Mouse (Mus musculus): ENCODE measurements around the gene Foxs1. TPM values are rescaled to one million over a fixed set of nuclear protein-coding genes. Genes with fewer than 3 reads are reported as not detected.
A peak's percentile ranks its signal among the peaks of the same experiment; 100 is the strongest.

The Foxs1 gene
- total RNA-seq, 2 experiments from 2014 or later: not detected

DNA sequence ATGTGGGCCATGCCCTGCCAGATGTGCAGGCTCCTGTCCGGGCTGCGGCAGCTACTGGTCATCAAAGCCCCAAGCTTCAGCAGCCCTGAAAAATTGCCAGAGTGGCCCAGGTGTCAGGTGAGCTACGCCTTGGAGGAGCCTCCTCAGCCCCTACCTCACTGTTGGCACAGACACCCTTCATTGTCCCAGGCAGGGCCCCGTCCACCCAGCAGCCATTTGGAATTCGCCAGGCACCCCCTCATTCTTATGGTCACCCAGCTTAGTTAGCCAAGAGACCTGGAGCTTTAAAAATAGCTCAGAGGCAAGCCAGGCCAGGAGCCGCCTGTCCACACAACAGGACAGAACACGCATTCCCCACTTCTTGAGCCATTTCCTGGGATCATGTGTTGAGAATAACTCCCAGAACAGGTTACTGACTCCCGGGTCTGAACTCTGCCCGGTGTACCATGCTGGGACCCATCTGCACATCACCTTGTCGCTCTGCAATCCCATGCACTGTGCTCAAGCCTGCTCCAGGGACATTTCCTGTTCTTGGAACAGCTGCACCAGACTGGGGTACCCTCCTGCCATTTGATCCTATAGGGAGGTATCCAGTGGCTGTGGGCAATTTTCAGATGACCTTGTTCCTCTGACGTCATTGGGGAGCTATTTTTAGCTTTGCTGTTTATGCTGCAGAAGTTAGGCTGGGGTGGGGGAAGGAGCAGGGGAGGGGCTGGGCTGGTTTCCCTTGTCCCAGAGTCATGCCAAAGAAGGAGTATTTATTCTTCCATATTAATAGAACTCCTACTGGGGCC lies 27.8 kb downstream of the Foxs1 start:
- ATAC-seq (ENCODE audit: poor library complexity, severe bottlenecking): no peak

DNA sequence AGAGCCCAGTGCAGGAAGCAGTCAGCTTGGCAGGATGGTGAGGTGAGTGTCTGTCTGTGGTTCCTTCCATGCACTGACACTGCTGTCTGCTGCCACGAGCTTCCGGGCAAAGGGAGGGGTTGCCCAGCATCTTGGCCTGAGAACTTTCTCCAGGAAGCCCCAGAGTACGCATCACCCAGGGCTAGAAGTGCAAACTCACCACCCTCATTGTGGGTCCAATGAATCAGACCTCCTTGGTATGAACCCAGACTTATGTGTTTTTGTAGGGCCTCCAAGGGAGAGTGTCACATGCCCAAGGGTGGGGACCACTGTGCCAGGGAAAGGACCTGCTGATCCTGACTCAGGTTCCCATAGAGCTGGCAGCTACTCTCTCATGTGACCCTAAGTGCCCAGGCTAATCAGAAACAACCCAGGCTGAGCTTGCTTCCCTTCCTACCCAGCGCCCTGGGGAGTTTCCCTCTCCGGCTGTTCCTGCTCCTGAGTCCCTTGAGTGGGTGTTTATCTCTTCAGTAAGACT lies 28.8 kb downstream of the Foxs1 start:
- peak; percentile 49; the same call in 1 of the 2 replicates for ATAC-seq (ENCODE audit: poor library complexity, severe bottlenecking)

DNA sequence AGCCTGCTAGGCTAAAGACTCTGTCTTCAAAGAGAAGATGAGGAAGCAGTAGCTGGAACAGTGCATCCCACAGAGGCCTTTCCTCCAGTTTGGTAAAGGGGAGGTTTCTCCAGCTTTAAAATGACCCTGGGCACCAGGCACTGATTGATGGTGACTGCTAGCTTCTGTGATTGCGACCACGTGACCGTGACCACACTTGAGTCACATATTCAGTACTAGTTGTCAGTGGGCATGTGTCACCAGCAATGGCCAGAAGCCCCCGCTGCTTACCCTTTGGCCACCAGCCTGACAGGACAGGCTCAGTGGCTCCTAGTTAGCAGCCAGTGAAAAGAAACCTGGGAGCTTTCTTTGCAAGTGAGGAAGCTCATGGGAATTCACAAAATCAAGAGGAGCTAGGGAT lies 29.4 kb downstream of the Foxs1 start:
- no peak for ATAC-seq (ENCODE audit: poor library complexity, severe bottlenecking)

DNA sequence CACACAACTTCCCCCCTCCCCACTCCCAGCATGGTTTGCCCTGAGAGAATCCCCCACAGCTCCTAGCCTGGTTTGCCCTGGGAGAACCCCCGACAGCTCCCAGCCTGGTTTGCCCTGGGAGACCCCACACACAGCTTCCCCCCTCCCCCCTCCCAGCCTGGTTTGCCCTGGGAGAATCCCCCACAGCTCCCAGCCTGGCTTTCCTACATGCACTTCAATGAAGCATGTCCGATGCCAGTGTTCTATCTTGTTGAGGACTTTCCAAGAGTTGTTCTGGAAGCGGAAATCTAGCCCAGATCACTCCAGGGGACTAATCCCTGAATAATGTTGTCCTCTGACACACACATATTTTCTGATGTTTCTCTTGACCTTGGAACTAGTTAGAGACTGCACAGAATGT lies 30.4 kb downstream of the Foxs1 start:
- ATAC-seq (ENCODE audit: poor library complexity, severe bottlenecking): no peak

DNA sequence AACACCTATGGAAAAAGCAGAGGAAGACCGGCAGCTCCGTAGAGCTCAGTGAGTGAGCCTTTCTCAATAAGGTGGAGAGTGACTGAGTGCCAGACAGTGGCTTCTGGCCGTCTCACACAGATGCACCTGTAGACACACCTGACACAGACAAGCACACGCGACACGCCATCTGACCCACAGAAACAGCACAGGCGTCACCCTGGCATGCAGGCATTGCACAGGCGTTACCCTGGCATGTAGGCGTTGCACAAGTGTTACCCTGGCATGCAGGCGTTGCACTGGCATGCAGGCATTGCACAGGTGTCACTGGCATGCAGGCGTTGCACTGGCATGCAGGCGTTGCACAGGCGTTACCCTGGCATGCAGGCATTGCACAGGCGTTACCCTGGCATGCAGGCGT lies 31.7 kb downstream of the Foxs1 start:
- no peak for ATAC-seq (ENCODE audit: poor library complexity, severe bottlenecking)

DNA sequence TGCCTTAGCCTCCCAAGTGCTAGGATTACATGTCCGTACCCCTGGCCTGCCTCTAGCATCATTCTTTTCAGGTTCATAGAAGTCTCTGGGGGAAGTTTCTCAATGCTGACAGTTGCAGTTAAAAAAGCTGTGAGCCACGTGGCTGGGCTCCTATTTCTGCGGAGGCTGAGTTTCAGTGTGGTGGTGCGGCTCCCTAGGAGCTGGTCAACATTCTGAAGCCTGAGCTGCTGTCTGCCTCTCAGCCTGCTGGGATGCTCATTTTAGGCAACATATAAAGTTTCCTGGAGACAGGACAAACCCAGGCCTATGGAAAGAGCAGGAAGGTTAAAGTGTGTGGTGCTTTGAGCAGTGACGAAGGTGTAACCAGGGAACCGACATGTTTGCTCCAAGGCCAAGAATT lies 34.0 kb downstream of the Foxs1 start:
- ATAC-seq (ENCODE audit: poor library complexity, severe bottlenecking): no peak

DNA sequence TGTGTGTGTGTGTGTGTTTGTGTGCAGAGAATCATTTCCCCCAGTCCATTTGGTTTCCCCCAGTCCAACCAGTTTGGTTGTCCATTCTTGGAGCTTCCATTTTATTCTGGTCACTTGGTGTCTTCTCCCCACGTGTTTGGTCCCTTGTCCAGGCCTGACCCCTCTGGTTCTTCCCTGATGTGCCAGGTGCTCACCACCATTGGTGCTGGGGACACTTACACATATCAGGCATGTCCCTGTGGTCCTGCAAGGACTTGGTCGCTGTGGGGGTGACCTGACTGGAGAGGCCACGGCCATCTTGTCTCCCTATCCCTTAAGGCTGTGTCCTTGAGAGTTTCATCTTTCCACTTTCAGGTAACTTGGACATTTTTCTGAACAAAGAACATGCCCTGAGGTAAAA lies 36.1 kb downstream of the Foxs1 start:
- ATAC-seq (ENCODE audit: poor library complexity, severe bottlenecking): no peak

DNA sequence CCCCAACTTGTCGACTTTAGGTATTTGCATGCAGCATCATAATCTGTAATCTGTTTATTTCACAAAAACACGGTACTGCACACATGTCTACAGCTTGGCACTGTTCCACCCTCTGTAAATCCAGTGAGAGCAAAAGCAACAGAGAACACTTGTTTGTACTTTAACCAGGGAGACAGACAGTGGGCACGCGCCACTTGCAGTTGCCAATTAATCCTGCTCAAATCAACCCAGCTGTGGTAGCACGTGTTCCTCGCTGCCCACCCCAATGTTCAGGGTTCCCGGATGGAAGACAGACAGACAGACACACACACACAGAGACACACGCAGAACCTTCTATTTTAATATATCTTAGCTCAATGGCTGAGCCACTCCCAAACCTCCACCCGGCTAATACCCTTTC lies 37.2 kb downstream of the Foxs1 start:
- ATAC-seq (ENCODE audit: poor library complexity, severe bottlenecking): no peak

DNA sequence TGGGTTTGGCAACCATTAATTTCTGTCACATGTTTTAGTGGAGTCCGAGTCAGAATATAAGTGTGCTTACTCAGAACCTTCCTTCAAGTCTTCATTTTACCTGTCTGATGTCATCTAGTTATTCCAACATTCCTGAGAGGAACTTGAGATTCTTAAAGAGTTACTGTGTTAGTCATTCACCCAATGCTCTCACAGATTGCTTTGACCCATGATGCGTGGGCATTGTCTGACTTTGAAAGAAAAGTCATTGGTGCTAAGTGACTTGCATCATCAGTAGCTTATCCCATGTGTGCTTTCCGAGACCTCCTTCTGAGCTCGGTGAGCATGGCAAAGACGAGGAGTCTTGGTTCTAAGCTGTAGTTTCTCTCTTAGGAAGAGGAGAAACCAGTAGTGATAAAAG lies 44.2 kb downstream of the Foxs1 start:
- ATAC-seq (ENCODE audit: poor library complexity, severe bottlenecking): no peak

DNA sequence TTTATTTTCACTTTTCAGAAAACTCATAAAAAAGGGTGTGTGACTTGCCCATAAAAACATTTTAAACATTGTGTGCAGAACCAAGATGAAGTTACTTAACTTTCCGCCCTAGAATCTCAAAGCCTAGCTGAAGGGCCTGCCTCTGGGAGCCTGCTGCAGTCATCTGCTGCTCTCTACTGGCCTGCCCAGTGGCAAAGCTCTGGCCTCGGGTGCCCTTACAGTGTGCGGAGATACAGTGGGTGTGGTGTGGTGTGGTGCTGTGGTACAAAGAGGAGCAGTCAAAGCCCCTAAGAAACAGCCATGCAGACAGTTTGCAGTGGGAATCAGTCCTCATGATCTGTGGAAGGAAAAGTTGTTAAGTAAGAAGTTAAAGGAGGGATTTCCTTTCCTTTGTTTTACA lies 45.8 kb downstream of the Foxs1 start:
- no peak for ATAC-seq (ENCODE audit: poor library complexity, severe bottlenecking)

DNA sequence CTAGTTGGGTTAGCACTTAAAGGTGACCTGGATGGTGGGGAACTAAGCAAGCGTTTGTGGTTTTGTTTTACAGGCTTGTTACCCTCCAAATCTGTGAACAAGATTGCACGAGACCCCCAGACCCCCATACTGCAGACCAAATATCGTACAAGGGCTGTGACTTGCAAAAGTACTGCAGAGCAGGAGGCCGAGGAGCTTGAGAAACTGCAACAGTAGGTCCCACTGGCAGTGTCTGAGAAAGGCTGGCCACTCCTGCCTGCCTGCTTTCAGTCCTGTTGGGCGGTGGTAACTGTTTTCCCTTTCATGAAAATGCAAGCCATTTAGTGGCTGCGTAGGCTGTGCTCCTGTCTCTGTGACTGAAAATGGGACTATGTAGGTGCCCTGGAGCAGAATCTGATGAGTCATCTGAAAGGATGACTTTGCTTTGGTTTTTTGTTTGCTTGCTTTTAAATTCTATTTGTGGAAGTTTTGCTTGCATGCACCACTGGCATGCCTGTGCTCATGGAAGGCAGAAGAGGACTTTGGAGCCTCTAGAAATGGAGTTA lies 48.8 kb downstream of the Foxs1 start:
- ATAC-seq (ENCODE audit: poor library complexity, severe bottlenecking): no peak

Other genes with a start within 250 kb of the Foxs1 start
- 8.4 and 9.3 TPM in 2 replicates for gene Mcts2, start 246.2 kb downstream of the Foxs1 start, total RNA-seq (2015)
- gene Mcts2, start 246.2 kb downstream of the Foxs1 start, total RNA-seq (2017): 7.1 and 8.3 TPM in 2 replicates
- gene Id1, start 197.0 kb downstream of the Foxs1 start, total RNA-seq (2015): 28.4 and 48.3 TPM in 2 replicates
- 35.0 and 40.1 TPM in 2 replicates for gene Id1, start 197.0 kb downstream of the Foxs1 start, total RNA-seq (2017)
- gene Cox4i2, start 179.0 kb downstream of the Foxs1 start, total RNA-seq (2015): 0.20 and 0.55 TPM in 2 replicates
- 0.41 TPM in 1 of 2 replicates, not detected in the other for gene Cox4i2, start 179.0 kb downstream of the Foxs1 start, total RNA-seq (2017)
- gene Bcl2l1, start 101.5 kb downstream of the Foxs1 start, total RNA-seq (2015): 7.1 and 9.3 TPM in 2 replicates
- gene Bcl2l1, start 101.5 kb downstream of the Foxs1 start, total RNA-seq (2017): 9.3 and 12.8 TPM in 2 replicates
- 102 TPM in 2 replicates for gene Tpx2, start 85.2 kb downstream of the Foxs1 start, total RNA-seq (2015)
- 122 and 126 TPM in 2 replicates for gene Tpx2, start 85.2 kb downstream of the Foxs1 start, total RNA-seq (2017)
- not detected in 2 replicates for gene Mylk2, start 21.9 kb downstream of the Foxs1 start, total RNA-seq (2015)
- not detected in 2 replicates for gene Mylk2, start 21.9 kb downstream of the Foxs1 start, total RNA-seq (2017)
- gene Dusp15, start 18.5 kb upstream of the Foxs1 start, total RNA-seq (2015): not detected in 2 replicates
- not detected in 2 replicates for gene Dusp15, start 18.5 kb upstream of the Foxs1 start, total RNA-seq (2017)
- gene Ttll9, start 29.3 kb upstream of the Foxs1 start, total RNA-seq (2015): 0.38 TPM in 1 of 2 replicates, not detected in the other
- 0.28 TPM in 1 of 2 replicates, not detected in the other for gene Ttll9, start 29.3 kb upstream of the Foxs1 start, total RNA-seq (2017)
- gene Pdrg1, start 82.2 kb upstream of the Foxs1 start, total RNA-seq (2015): 34.0 and 38.6 TPM in 2 replicates
- gene Pdrg1, start 82.2 kb upstream of the Foxs1 start, total RNA-seq (2017): 80.2 and 129 TPM in 2 replicates
- gene Xkr7, start 98.6 kb upstream of the Foxs1 start, total RNA-seq (2015): not detected in 2 replicates
- gene Xkr7, start 98.6 kb upstream of the Foxs1 start, total RNA-seq (2017): not detected in 2 replicates
- gene Ccm2l, start 132.7 kb upstream of the Foxs1 start, total RNA-seq (2015): 0.59 TPM in 1 of 2 replicates, not detected in the other
- gene Ccm2l, start 132.7 kb upstream of the Foxs1 start, total RNA-seq (2017): 0.22 TPM in 1 of 2 replicates, not detected in the other
- gene Hck, start 175.3 kb upstream of the Foxs1 start, total RNA-seq (2015): 207 and 212 TPM in 2 replicates
- gene Hck, start 175.3 kb upstream of the Foxs1 start, total RNA-seq (2017): 279 and 282 TPM in 2 replicates
- 50.1 and 56.9 TPM in 2 replicates for gene Tm9sf4, start 228.1 kb upstream of the Foxs1 start, total RNA-seq (2015)
- gene Tm9sf4, start 228.1 kb upstream of the Foxs1 start, total RNA-seq (2017): 78.7 and 85.5 TPM in 2 replicates

Data from megakaryocyte, adult 5-6 weeks (primary cell).